Mouse (Mus musculus) liver (tissue): ENCODE measurements around the gene Ece2.
"Not testable (repeated sequence)": the region's sequence is repeated elsewhere in the genome, so short reads cannot be mapped to it uniquely, and the experiment has no call there.

Source experiments
- DNase-seq: peaks from one replicate; pipeline ENCODE4 v3.0.0-alpha.2; 2020; ENCODE audit warnings: mixed read lengths

Gene Ece2

GRCm38 (mm10) chr16:20623211-20623610 is 6.4 kb upstream of the Ece2 start:
- DNase-seq: no peak

DNA sequence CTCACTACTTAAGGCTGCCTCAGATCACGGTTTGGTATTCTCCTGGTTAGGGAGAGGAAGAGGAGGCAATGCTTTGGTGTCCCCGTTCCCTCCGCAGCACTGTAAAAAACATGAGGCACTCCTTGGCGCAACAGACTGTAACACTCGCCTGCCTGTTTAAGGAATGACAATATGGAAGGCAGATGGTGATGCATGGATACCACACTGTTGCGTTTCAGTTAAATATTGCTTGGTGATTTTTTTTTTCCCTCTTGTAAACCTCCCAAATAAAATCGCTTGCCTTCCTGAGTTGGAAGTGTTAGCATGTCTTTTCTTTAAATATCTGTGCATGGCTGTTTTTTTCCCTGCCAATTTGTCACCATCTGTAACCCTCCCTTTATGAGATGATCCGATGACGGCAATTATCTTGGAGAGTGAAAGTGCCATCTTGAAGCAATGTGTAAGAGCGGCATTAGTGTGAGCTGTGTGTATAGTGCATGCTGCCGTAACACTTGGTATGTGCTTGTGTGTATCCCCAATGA is 697 bp upstream of the Ece2 start:
- DNase-seq: no peak

DNA sequence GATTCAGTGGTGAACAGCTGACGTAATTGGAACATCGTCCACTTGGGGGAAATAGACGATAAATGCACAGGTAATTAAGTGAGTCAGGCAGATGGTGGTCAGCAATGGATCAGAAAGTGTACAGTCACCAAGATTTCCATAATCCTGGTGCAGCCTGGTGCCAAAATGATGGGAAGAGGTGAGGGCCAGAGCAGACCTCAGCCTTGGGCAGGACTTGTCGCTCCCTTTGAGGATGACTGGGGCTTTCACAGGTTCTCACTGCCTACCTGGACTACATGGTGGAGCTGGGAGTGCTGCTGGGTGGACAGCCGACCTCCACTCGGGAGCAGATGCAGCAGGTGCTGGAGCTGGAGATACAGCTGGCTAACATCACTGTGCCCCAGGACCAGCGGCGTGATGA is 7.8 kb downstream of the Ece2 start:
- no peak for DNase-seq

- DNase-seq: no peak
Measured at GRCm38 (mm10) chr16:20638367-20638766, 8.7 kb downstream of the Ece2 start.

- peak; percentile 59 for DNase-seq
Measured at GRCm38 (mm10) chr16:20642161-20642560, 12.5 kb downstream of the Ece2 start.

- no peak for DNase-seq
Measured at GRCm38 (mm10) chr16:20643911-20644310, 14.3 kb downstream of the Ece2 start.

DNA sequence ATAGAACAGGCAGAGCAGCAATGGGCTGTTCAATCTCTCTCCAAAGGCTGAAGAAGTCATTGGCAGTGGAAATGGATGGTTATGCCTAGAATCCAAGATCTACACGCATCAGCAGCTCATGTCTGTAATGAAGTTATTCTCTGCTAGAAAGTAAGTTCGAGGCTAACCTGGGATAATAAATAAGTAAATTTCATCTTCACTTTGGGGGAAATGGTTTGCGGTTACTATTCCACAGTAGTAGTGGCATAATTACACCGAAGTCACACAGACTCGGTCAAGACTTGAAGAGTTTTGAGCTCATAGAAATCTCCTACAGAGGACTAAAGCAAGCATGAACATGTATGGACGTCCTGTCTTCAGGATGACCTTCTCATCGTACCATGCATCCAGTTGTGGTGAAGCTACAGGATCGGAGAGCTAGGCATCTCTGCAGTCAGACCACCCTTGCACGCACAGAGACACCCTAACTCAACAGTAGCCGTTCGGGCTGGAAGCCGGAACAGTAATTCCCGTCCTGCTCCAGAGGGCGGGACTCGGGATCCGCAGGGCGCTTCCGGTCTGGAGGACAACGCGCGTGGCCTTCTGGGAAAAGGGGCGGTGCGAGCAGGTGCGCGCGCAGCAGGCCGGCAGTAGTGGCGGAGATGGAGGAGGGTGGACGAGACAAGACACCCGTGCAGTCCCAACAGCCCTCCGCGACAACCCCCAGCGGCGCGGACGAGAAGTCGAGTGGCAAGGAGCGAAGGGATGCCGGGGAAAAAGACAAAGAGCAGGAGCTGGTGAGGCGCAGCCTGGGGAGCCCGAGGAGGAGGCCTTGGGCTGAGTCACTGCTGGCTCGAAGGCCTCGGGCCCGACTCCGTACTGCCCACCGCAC is 21.7 kb downstream of the Ece2 start, which contains the start of gene Psmd2:
TSS of gene Psmd2 (plus strand) at position 577 of the 871 bp plus-strand sequence.
- DNase-seq: peak; percentile 97

- no peak for DNase-seq
Measured at GRCm38 (mm10) chr16:20651947-20652310, 22.3 kb downstream of the Ece2 start.

DNA sequence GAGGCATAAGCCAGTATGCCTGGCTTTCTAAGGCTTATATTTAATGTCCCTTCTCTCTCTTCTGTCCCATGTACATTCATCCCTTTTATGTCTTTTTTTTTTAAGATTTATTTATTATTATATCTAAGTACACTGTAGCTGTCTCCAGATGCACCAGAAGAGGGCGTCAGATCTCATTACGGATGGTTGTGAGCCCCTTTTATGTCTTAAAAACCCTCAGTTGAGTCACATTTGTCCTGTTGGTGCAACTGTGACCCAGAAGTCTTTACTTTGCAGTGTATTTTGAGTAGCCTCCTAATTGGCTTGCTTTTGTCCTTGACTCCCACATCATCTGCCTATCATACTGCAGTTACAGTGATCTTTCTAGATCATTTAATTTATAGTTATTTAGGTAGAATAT is 23.7 kb downstream of the Ece2 start:
- no peak for DNase-seq

GRCm38 (mm10) chr16:20657661-20658060 is 28.0 kb downstream of the Ece2 start:
- DNase-seq: no peak

- DNase-seq: not testable (repeated sequence)
Measured at GRCm38 (mm10) chr16:20668013-20668412, 38.4 kb downstream of the Ece2 start, which contains the start of gene Eif4g1. Gene Eif4g1, plus strand, starts transcription at chr16:20668313.

DNA sequence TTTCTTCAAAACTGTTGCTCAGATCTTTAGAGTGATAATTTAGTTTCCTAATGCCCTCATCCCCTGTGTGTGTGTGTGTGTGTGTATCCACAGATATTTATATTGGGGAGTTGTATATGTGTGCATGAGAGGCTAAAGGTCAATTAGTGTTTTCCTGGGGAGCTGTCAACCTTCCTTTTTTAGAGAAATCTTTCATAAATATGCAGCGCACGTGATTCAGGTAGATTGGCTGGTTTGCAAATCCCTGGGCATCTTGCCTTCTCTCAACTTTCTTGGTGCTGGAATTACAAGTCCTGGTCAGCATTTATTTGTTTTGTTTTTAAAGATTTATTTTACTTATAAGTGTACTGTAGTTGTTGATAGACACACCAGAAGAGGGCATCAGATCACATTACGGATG is 40.7 kb downstream of the Ece2 start:
- no peak for DNase-seq

GRCm38 (mm10) chr16:20671886-20672285 is 42.3 kb downstream of the Ece2 start:
- no peak for DNase-seq

DNA sequence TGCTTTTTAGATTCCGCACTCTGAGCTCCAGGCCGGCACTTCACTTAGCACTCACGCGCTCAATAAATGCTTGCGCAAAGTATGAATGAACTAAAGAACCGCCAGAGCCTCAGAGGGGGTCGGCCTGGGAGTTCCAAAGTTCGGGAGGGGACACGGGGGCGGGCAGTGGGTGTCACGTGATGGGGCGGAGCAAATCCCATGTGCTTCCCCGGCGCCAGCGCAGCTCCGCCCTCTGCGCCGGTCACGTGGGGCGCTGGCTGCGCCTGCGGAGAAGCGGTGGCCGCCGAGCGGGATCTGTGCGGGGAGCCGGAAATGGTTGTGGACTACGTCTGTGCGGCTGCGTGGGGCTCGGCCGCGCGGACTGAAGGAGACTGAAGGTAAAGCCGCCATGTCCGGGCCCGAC is 42.9 kb downstream of the Ece2 start:
- DNase-seq: peak; percentile 94

- no peak for DNase-seq
Measured at GRCm38 (mm10) chr16:20672965-20673705, 43.5 kb downstream of the Ece2 start.

- peak; percentile 85 for DNase-seq
Measured at GRCm38 (mm10) chr16:20673706-20674303, 44.2 kb downstream of the Ece2 start.

- no peak for DNase-seq
Measured at GRCm38 (mm10) chr16:20675213-20675612, 45.6 kb downstream of the Ece2 start.

DNA sequence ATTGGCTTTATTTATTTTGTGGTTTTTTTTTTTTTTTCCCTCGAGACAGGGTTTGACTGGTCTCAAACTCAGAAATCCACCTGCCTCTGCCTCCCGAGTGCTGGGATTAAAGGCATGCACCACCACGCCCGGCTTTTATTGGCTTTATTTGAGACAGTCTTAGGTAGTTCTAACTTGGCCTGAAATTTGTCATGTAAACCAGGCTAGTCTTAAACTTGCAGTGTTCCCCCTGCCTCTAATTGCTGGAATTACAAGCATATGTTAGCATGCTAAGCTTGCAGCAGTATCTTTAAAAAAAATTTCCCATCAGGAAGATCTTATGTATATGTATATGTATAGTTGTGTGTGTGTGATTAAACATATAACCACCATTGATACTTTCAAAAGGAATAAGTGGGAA is 47.1 kb downstream of the Ece2 start:
- no peak for DNase-seq

- no peak for DNase-seq
Measured at GRCm38 (mm10) chr16:20677380-20677779, 47.8 kb downstream of the Ece2 start.

- DNase-seq: peak; percentile 68
Measured at GRCm38 (mm10) chr16:20677974-20678675, 48.5 kb downstream of the Ece2 start.

- DNase-seq: no peak
Measured at GRCm38 (mm10) chr16:20690774-20691173, 61.1 kb downstream of the Ece2 start.

DNA sequence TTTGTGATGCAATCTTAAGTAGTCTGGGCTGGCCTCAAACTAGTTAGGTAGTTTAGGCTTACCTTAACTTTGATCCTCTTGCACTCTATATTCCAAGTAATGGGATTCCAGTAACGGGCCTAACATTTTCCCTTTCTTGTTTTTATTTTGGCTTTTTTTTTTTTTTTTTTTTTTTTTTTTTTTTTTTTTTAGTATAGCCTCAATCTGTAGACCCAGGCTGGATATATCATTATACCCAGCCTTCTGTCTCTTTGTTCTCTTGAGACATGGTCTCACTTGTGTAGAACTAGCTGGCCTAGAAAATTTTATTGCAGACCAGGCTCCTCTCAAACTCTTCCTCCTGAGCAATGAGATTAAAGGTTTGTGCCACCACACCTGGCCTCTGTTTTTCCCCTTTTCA is 62.0 kb downstream of the Ece2 start:
- no peak for DNase-seq
